Mouse (Mus musculus) testis, adult 2 months (tissue): ENCODE data around the gene Cd164.

Experiments used
- CTCF ChIP-seq: fragments of 200-500 bp; IDR thresholded peaks from 2 replicates; pipeline ENCODE4 v1.5.1; 2012; ENCODE audit warnings: low read depth, mild to moderate bottlenecking, inconsistent platforms, low read length, moderate library complexity; ENCODE audit not compliant: control insufficient read depth, insufficient read depth, insufficient replicate concordance
- POLR2A ChIP-seq: fragments of 200-500 bp; IDR thresholded peaks from 2 replicates; pipeline ENCODE4 v1.6.1; 2012; ENCODE audit warnings: low read depth, mild to moderate bottlenecking, inconsistent platforms, low read length, moderate library complexity; ENCODE audit not compliant: control insufficient read depth

DNA sequence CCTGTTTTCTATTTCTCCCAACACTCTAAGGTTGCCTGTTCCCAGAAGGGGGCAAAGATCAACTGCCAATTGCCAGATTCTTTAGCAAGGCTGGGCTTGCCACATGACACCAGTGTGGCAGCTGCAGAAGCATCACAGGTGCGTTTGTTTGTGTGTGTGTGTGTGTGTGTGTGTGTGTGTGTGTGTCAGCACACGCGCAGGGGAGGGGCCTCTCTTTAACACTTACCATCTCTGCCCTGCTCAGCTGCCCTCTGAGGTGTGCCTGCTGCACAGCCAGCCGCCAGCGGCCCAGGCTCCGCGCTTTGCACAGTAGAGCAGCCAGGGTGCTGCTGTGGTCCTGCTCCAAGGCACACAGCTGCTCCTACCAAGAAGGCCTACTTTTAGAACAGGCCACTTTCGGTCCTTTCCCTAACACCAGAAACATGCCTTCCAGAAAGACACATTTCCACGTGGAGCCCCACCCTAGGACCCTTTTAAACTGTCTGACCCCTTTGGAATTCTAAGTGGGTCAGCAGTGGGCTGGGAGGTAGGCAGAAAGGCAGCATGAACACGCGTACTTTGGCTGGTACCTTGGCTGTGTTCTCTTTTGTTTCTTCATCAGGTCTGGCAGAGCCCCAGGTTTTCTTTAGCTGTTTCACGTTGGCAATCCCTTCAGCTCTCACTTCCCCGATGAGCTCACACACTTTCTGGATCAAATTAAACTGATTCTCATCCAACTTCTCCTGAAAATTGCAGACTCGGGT lies 33.8 kb downstream of the Cd164 start:
- TF ChIP-seq POLR2A: no peak
- no peak for TF ChIP-seq CTCF
